Mouse (Mus musculus) liver (tissue): ENCODE measurements around the gene Arhgef25.
"Not testable (repeated sequence)": the region's sequence is repeated elsewhere in the genome, so short reads cannot be mapped to it uniquely, and the experiment has no call there.

Source experiments
- DNase-seq: peaks from one replicate; pipeline ENCODE4 v3.0.0-alpha.2; 2020; ENCODE audit warnings: mixed read lengths

Gene Arhgef25

GRCm38 (mm10) chr10:127203106-127203505 lies 13.2 kb upstream of the Arhgef25 start:
- peak; percentile 76 for DNase-seq

GRCm38 (mm10) chr10:127200279-127200678 lies 10.4 kb upstream of the Arhgef25 start:
- no peak for DNase-seq

GRCm38 (mm10) chr10:127199474-127199873 lies 9.6 kb upstream of the Arhgef25 start:
- no peak for DNase-seq

- DNase-seq: no peak
Measured at GRCm38 (mm10) chr10:127199068-127199467, 9.2 kb upstream of the Arhgef25 start.

GRCm38 (mm10) chr10:127198492-127198891 lies 8.6 kb upstream of the Arhgef25 start:
- no peak for DNase-seq

- DNase-seq: no peak
Measured at GRCm38 (mm10) chr10:127197505-127198110, 7.7 kb upstream of the Arhgef25 start.

- no peak for DNase-seq
Measured at GRCm38 (mm10) chr10:127197104-127197503, 7.2 kb upstream of the Arhgef25 start.

GRCm38 (mm10) chr10:127196392-127196791 lies 6.5 kb upstream of the Arhgef25 start:
- peak; percentile 42 for DNase-seq

- peak; percentile 67 for DNase-seq
Measured at GRCm38 (mm10) chr10:127195328-127196129, 5.6 kb upstream of the Arhgef25 start, which contains the start of gene Dtx3. Gene Dtx3, minus strand, starts transcription at chr10:127195728.

DNA sequence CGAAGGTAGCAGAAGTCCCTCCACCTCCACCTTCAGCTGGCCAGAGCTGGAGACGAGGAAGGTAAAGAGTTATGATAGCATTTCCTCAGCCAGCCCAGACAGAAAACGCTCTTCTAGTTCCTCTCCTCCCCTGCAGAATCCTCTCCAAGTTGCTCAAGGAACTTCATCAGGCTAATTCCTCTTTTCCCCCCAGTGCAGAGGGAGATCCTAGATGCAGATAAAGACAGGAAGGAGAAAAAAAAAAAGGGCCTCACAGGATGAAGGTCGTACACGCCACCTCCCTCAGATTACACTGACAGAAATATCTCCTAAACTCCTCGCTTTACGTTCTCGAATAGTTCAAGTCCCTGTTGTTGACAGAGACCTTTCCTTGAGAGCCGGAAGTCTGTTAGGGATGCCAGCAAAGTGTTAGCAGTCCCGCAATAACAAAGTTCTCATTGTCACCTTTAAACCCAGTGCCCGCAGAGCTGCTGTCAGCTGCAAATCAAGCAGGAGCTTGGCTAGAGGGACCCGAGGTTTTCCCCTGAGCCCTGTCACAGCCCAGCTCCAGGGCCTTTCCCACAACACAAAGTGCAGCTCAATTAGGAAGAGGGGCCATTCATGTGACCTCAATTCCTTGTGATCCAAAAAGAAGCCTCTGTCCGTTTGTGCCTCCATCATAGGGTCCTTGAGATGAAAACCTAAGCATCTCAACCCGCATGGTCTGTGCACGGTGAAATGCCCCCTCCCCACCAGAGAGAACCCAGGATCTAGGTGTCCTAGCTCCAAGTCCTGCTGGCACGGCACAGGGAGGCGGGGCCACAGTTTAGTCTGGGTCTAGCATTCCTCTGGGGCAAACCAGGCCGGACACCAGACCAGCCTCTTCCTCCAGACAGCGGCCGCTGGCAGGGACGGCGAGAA lies 4.8 kb upstream of the Arhgef25 start:
- peak; percentile 81 for DNase-seq

DNA sequence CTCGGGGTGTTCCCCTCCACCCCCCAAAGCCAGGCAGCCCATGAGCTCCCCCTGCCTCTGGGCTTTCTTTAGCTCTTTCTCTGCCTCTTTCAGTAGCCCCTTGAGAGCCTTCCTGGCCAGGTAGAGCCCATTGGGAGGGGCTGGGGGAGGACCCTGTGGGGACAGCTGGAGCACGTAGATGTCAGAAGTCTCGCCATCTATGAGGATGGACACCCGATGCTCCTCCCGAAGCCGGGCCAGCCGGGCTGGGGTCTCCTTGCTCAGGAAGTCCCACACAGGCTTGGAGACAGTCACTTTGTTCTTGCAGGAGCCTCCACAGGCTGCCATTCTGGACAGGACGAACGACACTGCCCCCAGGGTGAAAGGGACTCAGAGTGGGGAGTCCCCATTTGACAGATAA lies 3.1 kb upstream of the Arhgef25 start:
- DNase-seq: no peak

- DNase-seq: not testable (repeated sequence)
Measured at GRCm38 (mm10) chr10:127192057-127192328, 2.1 kb upstream of the Arhgef25 start.

- DNase-seq: no peak
Measured at GRCm38 (mm10) chr10:127191191-127192056, 1.5 kb upstream of the Arhgef25 start.

GRCm38 (mm10) chr10:127190398-127191190 lies 711 bp upstream of the Arhgef25 start:
- peak; percentile 49 for DNase-seq

DNA sequence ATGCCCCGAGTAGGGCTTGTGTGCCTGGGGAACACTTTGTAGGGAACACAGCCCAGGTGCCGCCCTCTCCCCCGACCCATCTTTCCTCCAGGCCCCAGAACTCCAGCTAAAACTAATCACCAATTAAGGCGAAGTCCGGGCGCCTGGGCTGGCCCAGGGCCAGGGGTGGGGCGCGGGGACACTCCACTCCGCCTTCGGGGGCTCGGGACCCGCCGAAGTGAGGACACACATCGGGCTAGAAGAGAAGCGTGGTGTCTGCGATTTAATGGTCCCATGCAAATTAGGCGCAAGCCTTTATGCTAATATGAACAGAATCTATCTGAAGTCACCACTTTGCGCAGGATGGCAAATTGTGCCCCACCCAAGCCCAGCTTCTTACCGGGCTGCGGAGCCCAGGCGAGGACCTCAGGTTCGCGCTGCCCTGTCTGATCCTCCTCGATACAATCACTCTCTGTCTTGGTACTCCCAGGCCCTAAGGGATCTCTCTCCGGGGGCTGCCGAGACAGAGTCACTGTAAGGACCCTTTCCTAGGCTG lies 700 bp downstream of the Arhgef25 start:
- peak; percentile 81 for DNase-seq

GRCm38 (mm10) chr10:127188465-127189115 lies 1.3 kb downstream of the Arhgef25 start:
- peak; percentile 82 for DNase-seq

DNA sequence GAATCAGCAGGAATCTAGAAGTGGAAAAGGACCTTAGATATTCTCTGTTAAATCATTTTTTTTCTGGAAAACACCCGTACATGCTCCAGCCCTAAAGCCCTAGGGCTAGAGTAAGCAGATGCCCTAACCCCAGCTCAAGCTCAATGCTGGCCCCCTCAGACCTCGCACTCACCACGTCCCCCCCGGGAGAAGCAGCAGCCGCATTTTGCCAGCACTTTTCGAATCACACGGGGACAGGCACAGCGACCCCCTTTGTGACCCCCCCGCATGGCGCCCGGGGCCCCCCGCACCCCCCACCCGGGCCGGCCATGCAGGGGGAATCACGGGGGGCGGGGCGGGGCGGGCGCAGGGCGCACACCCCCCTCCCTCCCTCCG lies 1.8 kb downstream of the Arhgef25 start:
- no peak for DNase-seq

DNA sequence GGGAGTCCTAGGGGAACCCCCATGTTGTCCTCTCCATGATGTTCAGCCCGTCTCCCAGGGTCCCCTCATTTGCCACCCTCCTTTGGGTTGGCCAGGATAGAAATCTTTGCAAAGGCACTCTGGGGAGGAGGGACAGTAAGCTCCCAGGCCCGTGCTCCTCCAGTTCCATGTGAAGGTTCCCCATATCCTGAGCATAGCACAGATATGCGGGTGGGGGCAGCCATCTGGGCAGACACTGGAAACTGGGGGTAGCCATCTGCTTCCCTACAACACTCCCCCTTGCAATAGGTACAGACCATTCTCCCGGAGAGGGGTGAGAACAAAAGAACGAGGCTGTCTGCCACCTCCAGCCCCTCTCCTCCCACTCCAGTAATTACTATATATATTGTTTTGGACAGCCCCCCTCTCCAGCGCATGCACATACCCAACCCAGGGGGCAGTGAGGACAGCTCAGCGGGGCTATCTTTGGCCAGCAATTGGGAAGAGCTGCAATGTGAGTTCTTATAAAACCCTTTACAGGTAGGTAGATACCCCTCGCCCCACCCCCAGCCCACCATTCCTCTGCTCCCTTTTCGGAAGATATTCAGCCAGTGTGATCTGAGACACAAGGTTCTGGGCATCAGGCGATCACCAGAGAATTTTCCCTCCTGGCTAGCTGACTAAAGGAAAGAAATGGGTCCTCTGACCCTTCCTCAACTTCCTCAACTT lies 2.4 kb downstream of the Arhgef25 start:
- DNase-seq: no peak

GRCm38 (mm10) chr10:127186451-127186850 lies 3.4 kb downstream of the Arhgef25 start:
- no peak for DNase-seq

DNA sequence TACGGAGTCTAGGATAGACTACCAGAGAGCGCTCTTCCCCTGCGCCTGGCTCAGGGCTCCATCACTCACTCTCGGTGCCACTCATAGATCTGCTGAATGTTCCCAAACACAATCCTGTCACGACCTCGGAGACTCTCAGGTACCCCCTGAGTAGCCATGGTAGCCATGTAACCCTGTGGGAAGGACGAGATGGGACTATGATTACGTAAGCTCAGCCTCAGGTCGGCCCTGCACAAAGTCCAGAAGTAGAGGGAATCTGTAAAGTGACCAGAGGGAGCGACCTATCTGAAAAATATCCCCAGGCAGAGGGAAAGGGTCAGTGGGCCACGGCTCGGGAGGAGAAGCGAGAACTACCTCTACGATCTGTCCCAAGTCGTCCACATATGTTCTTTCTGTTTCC lies 4.4 kb downstream of the Arhgef25 start:
- DNase-seq: no peak
